Mouse (Mus musculus) myocyte (in vitro differentiated cells): Measurements from ENCODE around the gene 4931428F04Rik.
A peak's percentile ranks its signal among the peaks of the same experiment; 100 is the strongest.

Experiments used
- CEBPB ChIP-seq: IDR thresholded peaks from 2 replicates; pipeline ENCODE4 v1.6.1; 2011; ENCODE audit warnings: mild to moderate bottlenecking, moderate library complexity; ENCODE audit not compliant: poor library complexity, insufficient read depth, severe bottlenecking
- MYOD1 ChIP-seq, 3 experiments: IDR thresholded peaks; one replicate each; pipeline ENCODE4 v1.6.1; 2011; ENCODE audit warnings: control low read depth in 2 of 3, low read depth in 2 of 3, mild to moderate bottlenecking in 2 of 3, moderate library complexity in 1 of 3; ENCODE audit not compliant: insufficient read length in 2 of 3, control insufficient read depth in 1 of 3
- MYOG ChIP-seq, 3 experiments: IDR thresholded peaks; one replicate each; pipeline ENCODE4 v1.6.1; 2011; ENCODE audit warnings: control low read depth in 2 of 3, low read depth in 2 of 3, mild to moderate bottlenecking in 2 of 3; ENCODE audit not compliant: insufficient read length in 2 of 3, control insufficient read depth in 1 of 3, insufficient read depth in 1 of 3
- POLR2A ChIP-seq: IDR thresholded peaks from one replicate; pipeline ENCODE4 v1.6.1; 2011; ENCODE audit warnings: low read depth, mild to moderate bottlenecking, control low read depth, moderate library complexity; ENCODE audit not compliant: insufficient read length
- POLR2AphosphoS2 ChIP-seq: IDR thresholded peaks from one replicate; pipeline ENCODE4 v1.6.1; 2011; ENCODE audit warnings: low read depth, control low read depth; ENCODE audit not compliant: insufficient read length
- REST ChIP-seq: IDR thresholded peaks from one replicate; pipeline ENCODE4 v1.6.1; 2011; ENCODE audit warnings: mild to moderate bottlenecking, control low read depth, moderate library complexity; ENCODE audit not compliant: insufficient read depth, insufficient read length
- TCF12 ChIP-seq: IDR thresholded peaks from one replicate; pipeline ENCODE4 v1.6.1; 2011; ENCODE audit warnings: mild to moderate bottlenecking, control low read depth; ENCODE audit not compliant: poor library complexity, insufficient read depth, severe bottlenecking

DNA sequence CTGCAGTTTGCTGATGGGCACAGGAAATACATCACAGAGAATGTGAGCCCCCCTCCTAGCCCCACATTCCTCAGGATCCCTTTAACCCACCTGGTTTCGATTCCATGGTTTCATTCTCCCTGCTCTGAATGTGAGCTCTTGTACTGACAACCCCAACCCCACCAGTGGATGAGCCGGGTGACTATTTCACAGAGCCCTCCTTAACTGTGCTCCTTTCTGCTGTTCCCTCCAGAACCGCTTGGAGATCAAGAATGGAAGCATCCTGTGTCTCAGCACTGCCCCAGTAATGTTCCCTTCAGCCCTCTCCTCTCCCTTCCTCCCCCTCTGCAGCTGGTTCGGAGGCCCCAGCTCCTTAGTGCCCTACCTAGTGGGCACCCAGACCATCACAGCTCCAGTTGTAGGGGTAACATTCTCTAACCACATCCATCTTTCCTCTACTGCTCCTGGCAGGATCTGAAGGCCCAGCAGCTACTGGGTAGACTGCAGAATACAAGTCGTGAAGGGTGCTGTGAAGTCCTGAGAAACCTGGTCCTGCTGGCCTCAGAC, 16.6 kb upstream of the 4931428F04Rik start:
- TF ChIP-seq POLR2A (no peak), MYOD1 (IDR thresholded peaks at IDR 0.05; ENCODE audit: control insufficient read depth in 1 of 3, insufficient read length in 2 of 3, low read depth in 2 of 3) (no peak), CEBPB (no peak), POLR2AphosphoS2 (peak; percentile 20), MYOG (IDR thresholded peaks at IDR 0.05; ENCODE audit: control insufficient read depth in 1 of 3, insufficient read depth in 1 of 3, insufficient read length in 2 of 3, low read depth in 2 of 3) (no peak), TCF12 (no peak), REST (no peak)
